Comparison of ENCODE assay signal across 15 mouse cellular contexts in the genomic region with DNA sequence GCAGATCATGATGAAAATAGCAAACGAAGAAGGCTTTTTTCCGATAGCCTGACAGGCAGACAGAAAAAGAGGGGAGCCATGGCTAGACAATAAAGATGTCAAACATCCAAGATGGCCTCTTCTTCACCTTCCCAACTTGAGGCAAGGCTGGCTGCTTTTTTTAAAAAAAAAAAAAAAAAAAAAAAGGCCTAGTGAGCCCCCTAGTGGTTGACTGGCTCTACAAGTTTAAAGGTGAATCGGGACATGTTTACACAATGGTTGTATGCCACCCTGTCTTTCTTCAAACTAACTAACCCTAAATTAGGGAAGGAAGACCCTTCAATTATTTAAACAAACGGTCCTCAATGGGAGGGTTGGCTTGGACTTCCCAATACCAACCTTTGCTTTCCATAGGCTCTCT.
DNase-seq lines count a peak whose midpoint lies in the region; ATAC-seq and TF ChIP-seq lines count a peak whose summit lies in the region.
"Had no signal": no experiment of that assay in that cellular context is flagged by ENCODE, and none has a peak within 500 bp of the region (broad histone marks: within the 10 kb centered on the region; RNA-seq: fewer than 3 reads in every experiment).

No protein-coding gene starts in this region.

- H3K27ac ChIP-seq in forebrain, postnatal 0 days (ENCODE audit: low read depth, low read length) = no peak overlapping the region
- H3K27ac ChIP-seq in forebrain, embryonic 16.5 days (ENCODE audit: low read length) = no peak overlapping the region
- no peak overlapping the region for H3K27ac ChIP-seq in liver, postnatal 0 days (ENCODE audit: low read depth)
- no peak overlapping the region for H3K27ac ChIP-seq in liver, embryonic 12.5 days
- no peak overlapping the region for H3K27ac ChIP-seq in MEL (ENCODE audit: control insufficient read depth, low read depth, low read length)
- H3K27ac ChIP-seq: hindbrain, embryonic 15.5 days had no signal

- H3K36me3 ChIP-seq in forebrain, postnatal 0 days (ENCODE audit: insufficient read depth) = no peaks in the 10 kb centered on the region
- H3K36me3 ChIP-seq in forebrain, embryonic 16.5 days (ENCODE audit: control insufficient read depth, insufficient read depth) = no peaks in the 10 kb centered on the region
- no peaks in the 10 kb centered on the region for H3K36me3 ChIP-seq in liver, postnatal 0 days (replicated peaks; ENCODE audit: insufficient read depth, low read length)
- no peaks in the 10 kb centered on the region for H3K36me3 ChIP-seq in liver, embryonic 12.5 days
- H3K36me3 ChIP-seq in MEL (ENCODE audit: control insufficient read depth in 1 of 2, insufficient read depth in 2 of 2, low read length in 2 of 2) = no peaks in the 10 kb centered on the region
- H3K36me3 ChIP-seq: hindbrain, embryonic 15.5 days had no signal

- 93% methylated on average over 4 of the region's 4 CpGs for WGBS in forebrain, postnatal 0 days
- WGBS in forebrain, embryonic 16.5 days = 86% methylated on average over 4 of the region's 4 CpGs
- 70% methylated on average over 4 of the region's 4 CpGs for WGBS in liver, postnatal 0 days (ENCODE audit: insufficient replicate concordance)
- 53% methylated on average over 4 of the region's 4 CpGs for WGBS in liver, embryonic 12.5 days (ENCODE audit: insufficient replicate concordance)

- no peak for DNase-seq in forebrain, postnatal 0 days
- DNase-seq in liver, postnatal 0 days = no peak
- DNase-seq in MEL (ENCODE audit: low read depth, low spot score) = peak; percentile 25
- DNase-seq in embryo, embryonic 11 days = peak; percentile 13
- DNase-seq in cerebellum, postnatal 10 days = no peak
- DNase-seq in ovary, postnatal 36 days (ENCODE audit: low spot score) = no peak
- DNase-seq: adrenal gland, postnatal 25 days; kidney, postnatal 10 days; lung, adult 18-20 months; right cerebral cortex, postnatal 25 days; thymus, adult 18-20 months had no signal

- no peaks in the 10 kb centered on the region for H3K27me3 ChIP-seq in forebrain, postnatal 0 days (ENCODE audit: insufficient read depth, low read length)
- no peaks in the 10 kb centered on the region for H3K27me3 ChIP-seq in forebrain, embryonic 16.5 days (replicated peaks; ENCODE audit: control insufficient read depth, insufficient read depth, low read length)
- H3K27me3 ChIP-seq in liver, postnatal 0 days (ENCODE audit: insufficient read depth, low read length) = no peaks in the 10 kb centered on the region
- H3K27me3 ChIP-seq in liver, embryonic 12.5 days (replicated peaks) = no peaks in the 10 kb centered on the region
- H3K27me3 ChIP-seq in MEL (ENCODE audit: control insufficient read depth in 1 of 2, insufficient read depth in 2 of 2, low read length in 2 of 2) = no peaks in the 10 kb centered on the region
- H3K27me3 ChIP-seq: hindbrain, embryonic 15.5 days had no signal

- no peaks in the 10 kb centered on the region for H3K4me1 ChIP-seq in forebrain, postnatal 0 days (ENCODE audit: insufficient read depth)
- no peaks in the 10 kb centered on the region; the same call in 1 of the 2 replicates for H3K4me1 ChIP-seq in forebrain, embryonic 16.5 days (replicated peaks; ENCODE audit: control insufficient read depth, insufficient read depth, low read length)
- H3K4me1 ChIP-seq in liver, postnatal 0 days (ENCODE audit: insufficient read depth) = no peaks in the 10 kb centered on the region
- no peaks in the 10 kb centered on the region for H3K4me1 ChIP-seq in liver, embryonic 12.5 days
- H3K4me1 ChIP-seq in MEL (ENCODE audit: control insufficient read depth in 1 of 2, insufficient read depth in 2 of 2, low read length in 2 of 2) = no peaks in the 10 kb centered on the region

- no peaks in the 10 kb centered on the region for H3K9me3 ChIP-seq in forebrain, postnatal 0 days (ENCODE audit: low read length)
- 0 out of 2 replicates have a peak, but pooled peaks cover 3% of the 10 kb centered on the region for H3K9me3 ChIP-seq in forebrain, embryonic 16.5 days (ENCODE audit: control insufficient read depth, low read length)
- no peaks in the 10 kb centered on the region for H3K9me3 ChIP-seq in liver, postnatal 0 days (ENCODE audit: low read length)
- H3K9me3 ChIP-seq in liver, embryonic 12.5 days (replicated peaks) = no peaks in the 10 kb centered on the region
- H3K9me3 ChIP-seq in MEL (replicated peaks; ENCODE audit: insufficient read depth, low read length) = no peaks in the 10 kb centered on the region
- H3K9me3 ChIP-seq: hindbrain, embryonic 15.5 days had no signal

- no peaks in the 10 kb centered on the region for H3K79me2 ChIP-seq in MEL (ENCODE audit: control insufficient read depth, insufficient read depth, low read length, poor library complexity)

- peak; percentile 21 for TF ChIP-seq CTCF in forebrain, postnatal 0 days (IDR thresholded peaks at IDR 0.05; ENCODE audit: low read depth)
- peak; percentile 26; the same call in 1 of the 2 replicates for TF ChIP-seq CTCF in liver, postnatal 0 days (IDR thresholded peaks at IDR 0.05; ENCODE audit: low read depth)
- peak in 2 of 3 experiments; percentile 31 to 45; a peak in 3 of 6 replicates for TF ChIP-seq CTCF in MEL (IDR thresholded peaks at IDR 0.05 in 2 of 3, conservative IDR thresholded peaks at IDR 0.05 in 1 of 3; ENCODE audit: control insufficient read depth in 1 of 3, insufficient read depth in 1 of 3, low read depth in 2 of 3, low read length in 3 of 3, poor library complexity in 1 of 3, severe bottlenecking in 1 of 3)

- ATAC-seq in forebrain, postnatal 0 days = no peak
- ATAC-seq in forebrain, embryonic 16.5 days = no peak
- no peak for ATAC-seq in liver, postnatal 0 days
- ATAC-seq in liver, embryonic 12.5 days = no peak

- no peak for TF ChIP-seq EP300 in liver, postnatal 0 days (IDR thresholded peaks at IDR 0.05; ENCODE audit: low read depth)
- no peak for TF ChIP-seq EP300 in MEL (IDR thresholded peaks at IDR 0.05; ENCODE audit: low read depth in 1 of 2, low read length in 2 of 2)

- no peak overlapping the region for H3K9ac ChIP-seq in forebrain, postnatal 0 days
- H3K9ac ChIP-seq in forebrain, embryonic 16.5 days (replicated peaks; ENCODE audit: low read depth, low read length) = no peak overlapping the region
- H3K9ac ChIP-seq in liver, postnatal 0 days (replicated peaks) = no peak overlapping the region
- H3K9ac ChIP-seq in liver, embryonic 12.5 days = no peak overlapping the region
- H3K9ac ChIP-seq in MEL (ENCODE audit: control insufficient read depth, low read depth, low read length, poor library complexity, severe bottlenecking) = no peak overlapping the region
- H3K9ac ChIP-seq: hindbrain, embryonic 15.5 days had no signal

- peak; percentile 44 for TF ChIP-seq RAD21 in MEL (IDR thresholded peaks at IDR 0.05; ENCODE audit: low read depth, low read length)

- H3K4me3 ChIP-seq in forebrain, postnatal 0 days (ENCODE audit: low read depth, low read length) = no peak overlapping the region
- H3K4me3 ChIP-seq in forebrain, embryonic 16.5 days (replicated peaks; ENCODE audit: low read length) = no peak overlapping the region
- no peak overlapping the region for H3K4me3 ChIP-seq in liver, postnatal 0 days (ENCODE audit: low read depth, low read length)
- no peak overlapping the region for H3K4me3 ChIP-seq in liver, embryonic 12.5 days
- no peak overlapping the region for H3K4me3 ChIP-seq in MEL (ENCODE audit: control insufficient read depth in 1 of 2, insufficient read depth in 1 of 2, low read depth in 2 of 2, low read length in 2 of 2)
- H3K4me3 ChIP-seq: hindbrain, embryonic 15.5 days; myocyte had no signal

- H3K4me2 ChIP-seq in forebrain, postnatal 0 days (ENCODE audit: low read depth) = no peak overlapping the region
- no peak overlapping the region for H3K4me2 ChIP-seq in forebrain, embryonic 16.5 days (ENCODE audit: low read length)
- no peak overlapping the region for H3K4me2 ChIP-seq in liver, postnatal 0 days (ENCODE audit: low read depth, low read length)
- H3K4me2 ChIP-seq in liver, embryonic 12.5 days = no peak overlapping the region
- H3K4me2 ChIP-seq: hindbrain, embryonic 15.5 days had no signal

- TF ChIP-seq POLR2A in MEL (IDR thresholded peaks at IDR 0.05; ENCODE audit: control insufficient read depth in 1 of 2, insufficient read depth in 1 of 2, low read depth in 1 of 2, low read length in 2 of 2, poor library complexity in 1 of 2) = no peak

TF ChIP-seq in MEL, 35 proteins besides CTCF, POLR2A, EP300 and RAD21:
- TF ChIP-seq JUND (IDR thresholded peaks at IDR 0.05; ENCODE audit: low read depth, low read length) (no peak), POLR2AphosphoS2 (IDR thresholded peaks at IDR 0.05; ENCODE audit: low read length) (no peak), NRF1 (IDR thresholded peaks at IDR 0.05; ENCODE audit: insufficient read depth, low read depth, low read length, poor library complexity, severe bottlenecking) (no peak), SMC3 (IDR thresholded peaks at IDR 0.05; ENCODE audit: low read depth, low read length) (peak; percentile 52), ZC3H11A (IDR thresholded peaks at IDR 0.05; ENCODE audit: low read depth, low read length) (0 out of 2 replicates have a peak, but pooled peaks have one; percentile 25), ETS1 (IDR thresholded peaks at IDR 0.05; ENCODE audit: low read depth, low read length) (no peak), ZNF384 (IDR thresholded peaks at IDR 0.05; ENCODE audit: low read depth, low read length) (peak; percentile 98), TCF12 (IDR thresholded peaks at IDR 0.05; ENCODE audit: low read depth, low read length) (no peak)
TF ChIP-seq in MEL: peak in this region for 3.

Comparison
In these comparisons a context has a peak if more than half of its experiments do, and no peak if none do; other contexts are left out.
1. DNase-seq: peak in MEL (single experiment) and embryo, embryonic 11 days (single experiment); none in forebrain, postnatal 0 days (single experiment), liver, postnatal 0 days (single experiment), cerebellum, postnatal 10 days (0 of 2) and ovary, postnatal 36 days (single experiment).
2. Peak in every context shown above with its lines, with median percentiles within 50 percentile points of each other: CTCF ChIP-seq.